Mouse (Mus musculus) ES-E14 (cell line): ENCODE results near the gene Arsb. TPM values are rescaled to one million over a fixed set of nuclear protein-coding genes. Genes with fewer than 3 reads are reported as not detected.

Experiments
- DNase-seq: peaks from one replicate; pipeline ENCODE4 v3.0.0-alpha.2; 2013; ENCODE audit warnings: low read depth, low spot score
- H3K27ac ChIP-seq: 2 replicates; pipeline ENCODE4 v1.5.1; 2012; ENCODE audit warnings: low read depth, mild to moderate bottlenecking, low read length, moderate library complexity, mixed read lengths; ENCODE audit not compliant: poor library complexity, insufficient read depth, severe bottlenecking
- H3K36me3 ChIP-seq: 2 replicates; pipeline ENCODE4 v1.6.1; 2012; ENCODE audit warnings: mild to moderate bottlenecking, low read length, moderate library complexity, mixed read lengths; ENCODE audit not compliant: control insufficient read depth, poor library complexity, insufficient read depth, severe bottlenecking
- H3K4me1 ChIP-seq, 2 experiments: fragments of 150-350 bp in 1 of 2; sonication (generic) in 1 of 2; 2 replicates each; pipeline ENCODE4 v1.6.1; 2012; ENCODE audit warnings: low read length in 2 of 2, mild to moderate bottlenecking in 1 of 2, mixed read lengths in 1 of 2; ENCODE audit not compliant: control insufficient read depth in 2 of 2, insufficient read depth in 2 of 2, poor library complexity in 1 of 2
- H3K4me3 ChIP-seq, 2 experiments: fragments of 150-350 bp in 1 of 2; sonication (generic) in 1 of 2; 2 replicates each; pipeline ENCODE4 v1.5.1; 2012; ENCODE audit warnings: low read length in 2 of 2, low read depth in 1 of 2, mild to moderate bottlenecking in 1 of 2, mixed read lengths in 1 of 2; ENCODE audit not compliant: insufficient read depth in 1 of 2, poor library complexity in 1 of 2, severe bottlenecking in 1 of 2
- H3K9ac ChIP-seq: 2 replicates; pipeline ENCODE4 v1.6.1; 2012; ENCODE audit warnings: low read depth, mild to moderate bottlenecking, low read length, mixed read lengths; ENCODE audit not compliant: poor library complexity, insufficient read depth, severe bottlenecking
- H3K9me3 ChIP-seq: fragments of 150-350 bp; sonication (generic); 2 replicates; pipeline ENCODE4 v1.6.1; 2012; ENCODE audit warnings: low read depth, mild to moderate bottlenecking, low read length; ENCODE audit not compliant: control insufficient read depth, insufficient read depth
- CHD2 ChIP-seq: IDR thresholded peaks from 2 replicates; pipeline ENCODE4 v1.6.1; 2014; ENCODE audit warnings: mild to moderate bottlenecking, low read depth, low read length, inconsistent platforms
- HCFC1 ChIP-seq: IDR thresholded peaks from 2 replicates; pipeline ENCODE4 v1.6.1; 2012; ENCODE audit warnings: low read length, inconsistent platforms, borderline replicate concordance; ENCODE audit not compliant: insufficient read depth
- MAFK ChIP-seq: IDR thresholded peaks from 2 replicates; pipeline ENCODE4 v1.6.1; 2014; ENCODE audit warnings: mild to moderate bottlenecking, low read depth, low read length, inconsistent platforms; ENCODE audit not compliant: insufficient read depth
- ZC3H11A ChIP-seq: IDR thresholded peaks from 2 replicates; pipeline ENCODE4 v1.6.1; 2012; ENCODE audit warnings: low read depth, mild to moderate bottlenecking, inconsistent platforms, low read length, borderline replicate concordance
- ZNF384 ChIP-seq: IDR thresholded peaks from 2 replicates; pipeline ENCODE4 v1.6.1; 2012; ENCODE audit warnings: low read depth, low read length, inconsistent platforms
- in situ Hi-C, 2 experiments: fragments of 600-800 bp; cut with MboI; formaldehyde crosslinking; loops; one replicate each; pipeline ENCODE4 v1.15.1; 2025; ENCODE audit warnings: low sequenced_read_pairs in 2 of 2, inconsistent platforms in 1 of 2; ENCODE audit not compliant: unreplicated experiment in 2 of 2
- total RNA-seq: library from RNA; depleted of rRNA; stranded (reverse); fragments of 300-350 nt; gene quantifications from 2 replicates; pipeline ENCODE4 v1.2.3, GENCODE M21; 2012

Arsb gene
- total RNA-seq, 1 experiment = 1.1 TPM

GRCm38 (mm10) chr13:93864066-93864740, 92.8 kb downstream of the Arsb start:
- DNase-seq = no peak
- Histone ChIP-seq H3K36me3 (no peaks in the 10 kb centered on the region), H3K4me1 (no peaks in the 10 kb centered on the region), H3K27ac (no peak overlapping the region), H3K9ac (no peak overlapping the region), H3K4me3 (no peak overlapping the region), H3K9me3 (no peaks in the 10 kb centered on the region)
- in situ Hi-C loops = no loop called here
- TF ChIP-seq HCFC1 (no peak), ZC3H11A (no peak), MAFK (no peak), CHD2 (no peak), ZNF384 (no peak)

GRCm38 (mm10) chr13:93866638-93867037, 95.2 kb downstream of the Arsb start:
- H3K27ac ChIP-seq = no peak overlapping the region
- no peaks in the 10 kb centered on the region for H3K36me3 ChIP-seq
- H3K4me3 ChIP-seq = no peak overlapping the region
- TF ChIP-seq HCFC1 (no peak), CHD2 (no peak), ZC3H11A (no peak), ZNF384 (no peak), MAFK (no peak)
- in situ Hi-C loops = no loop called here
- H3K4me1 ChIP-seq = no peaks in the 10 kb centered on the region
- H3K9ac ChIP-seq = no peak overlapping the region
- no peaks in the 10 kb centered on the region for H3K9me3 ChIP-seq
- DNase-seq = no peak

GRCm38 (mm10) chr13:93871681-93872080, 100.3 kb downstream of the Arsb start:
- Histone ChIP-seq H3K4me1 (no peaks in the 10 kb centered on the region), H3K9ac (no peak overlapping the region), H3K27ac (no peak overlapping the region), H3K4me3 (no peak overlapping the region), H3K9me3 (no peaks in the 10 kb centered on the region), H3K36me3 (no peaks in the 10 kb centered on the region)
- DNase-seq = no peak
- in situ Hi-C loops = no loop called here
- TF ChIP-seq HCFC1 (no peak), ZC3H11A (no peak), ZNF384 (no peak), MAFK (no peak), CHD2 (no peak)

GRCm38 (mm10) chr13:93872591-93872990, 101.2 kb downstream of the Arsb start:
- no peak for DNase-seq
- no peak overlapping the region for H3K4me3 ChIP-seq
- in situ Hi-C loops = no loop called here
- H3K4me1 ChIP-seq = no peaks in the 10 kb centered on the region
- no peak overlapping the region for H3K9ac ChIP-seq
- TF ChIP-seq ZC3H11A (no peak), HCFC1 (no peak), CHD2 (no peak), MAFK (no peak), ZNF384 (no peak)
- no peaks in the 10 kb centered on the region for H3K9me3 ChIP-seq
- no peak overlapping the region for H3K27ac ChIP-seq
- no peaks in the 10 kb centered on the region for H3K36me3 ChIP-seq

- TF ChIP-seq ZC3H11A (no peak), MAFK (no peak), ZNF384 (no peak), HCFC1 (no peak), CHD2 (no peak)
- Histone ChIP-seq H3K9ac (no peak overlapping the region), H3K27ac (no peak overlapping the region), H3K9me3 (no peaks in the 10 kb centered on the region), H3K4me3 (no peak overlapping the region), H3K36me3 (no peaks in the 10 kb centered on the region), H3K4me1 (no peaks in the 10 kb centered on the region)
- DNase-seq = no peak
- in situ Hi-C loops = no loop called here
Observed at GRCm38 (mm10) chr13:93877924-93878323, 106.5 kb downstream of the Arsb start.
